Mouse (Mus musculus) induced T-regulatory cell, adult 2 months (primary cell): ENCODE measurements around the gene Skap2.

Experiments used
- DNase-seq: peaks from one replicate; pipeline ENCODE4 v3.0.0-alpha.2; 2012; ENCODE audit warnings: low read depth

The Skap2 gene

DNA sequence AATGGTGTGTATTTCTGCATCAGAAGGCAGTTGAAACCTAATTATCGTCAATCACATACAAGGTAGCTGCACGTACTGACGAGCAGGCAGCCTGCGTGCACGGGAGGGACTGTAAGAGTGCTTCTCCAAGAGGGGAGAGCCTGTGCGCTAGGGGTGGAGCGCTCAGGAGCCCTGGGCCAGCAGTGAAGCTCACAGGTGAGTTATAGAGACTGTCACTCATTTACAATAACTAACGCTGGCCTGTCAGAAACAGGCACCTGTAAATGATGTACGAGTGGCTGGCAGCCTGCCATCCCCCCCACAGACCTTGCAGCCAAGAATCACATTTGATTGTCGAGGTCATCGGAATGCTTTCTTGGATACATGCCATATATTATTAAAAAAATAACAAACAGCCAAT, 168.2 kb downstream of the Skap2 start:
- no peak for DNase-seq

GRCm38 (mm10) chr6:51843081-51843480, 169.3 kb downstream of the Skap2 start:
- no peak for DNase-seq

- no peak for DNase-seq
Observed at GRCm38 (mm10) chr6:51838177-51838576, 174.2 kb downstream of the Skap2 start.

DNA sequence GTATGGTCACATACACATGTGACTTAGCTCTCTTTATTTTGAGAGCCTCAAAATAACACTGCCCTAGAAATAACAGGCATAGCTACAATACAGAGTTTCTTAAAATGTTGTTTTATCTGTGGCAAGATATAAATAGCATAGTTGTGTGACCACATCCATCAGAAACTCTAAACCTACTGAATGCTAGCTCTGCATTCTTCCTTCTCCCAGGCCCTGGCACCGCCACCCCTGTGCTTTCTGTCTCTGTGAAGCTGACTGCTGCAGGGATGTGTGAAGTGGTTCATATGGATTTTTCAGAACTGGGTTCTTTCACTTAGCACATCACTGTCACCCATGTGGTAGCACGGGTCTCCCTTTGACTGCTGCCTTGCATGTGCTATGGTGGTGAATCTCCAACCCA, 179.0 kb downstream of the Skap2 start:
- DNase-seq, result no peak

DNA sequence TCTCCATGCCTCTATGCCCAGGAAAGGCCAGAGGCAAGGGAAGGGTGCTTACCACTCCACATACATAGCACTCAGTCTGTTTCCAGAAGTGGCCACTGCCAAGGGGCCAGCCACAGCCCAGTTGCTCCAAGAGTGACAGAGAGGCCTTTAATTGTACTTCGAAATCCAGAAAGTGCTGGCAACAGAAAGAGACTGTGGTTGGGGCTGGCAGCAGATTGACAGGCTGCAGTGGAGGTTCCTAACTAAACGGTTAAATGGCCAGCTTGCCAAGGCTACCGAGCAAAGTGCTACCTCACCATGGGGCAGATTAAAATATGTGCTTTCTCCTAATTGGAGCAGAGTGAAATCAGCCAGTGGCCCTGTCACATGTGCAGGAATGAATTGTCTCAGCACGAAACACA, 186.7 kb downstream of the Skap2 start:
- DNase-seq, result no peak

- DNase-seq, result no peak
Observed at GRCm38 (mm10) chr6:51824136-51824830, 188.1 kb downstream of the Skap2 start.

DNA sequence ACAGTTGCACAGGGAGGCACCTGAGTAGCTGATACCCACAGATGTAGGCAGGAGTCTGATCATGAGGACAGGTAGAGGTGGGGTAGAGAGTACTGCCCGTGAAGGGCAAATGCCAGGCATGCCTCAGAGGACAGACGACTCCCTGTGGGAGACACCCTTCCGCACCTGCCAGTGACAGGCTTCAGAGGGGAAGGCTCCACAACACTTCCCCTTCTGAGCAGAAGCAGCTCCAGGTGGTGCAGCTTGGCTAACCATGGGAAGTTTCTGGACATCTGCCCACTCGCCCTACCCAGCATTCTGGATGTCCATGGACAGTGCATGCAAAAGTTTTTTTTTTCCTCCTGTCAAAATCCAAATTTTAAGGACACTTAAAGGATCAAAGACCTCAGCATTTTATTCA, 190.3 kb downstream of the Skap2 start:
- no peak for DNase-seq

DNA sequence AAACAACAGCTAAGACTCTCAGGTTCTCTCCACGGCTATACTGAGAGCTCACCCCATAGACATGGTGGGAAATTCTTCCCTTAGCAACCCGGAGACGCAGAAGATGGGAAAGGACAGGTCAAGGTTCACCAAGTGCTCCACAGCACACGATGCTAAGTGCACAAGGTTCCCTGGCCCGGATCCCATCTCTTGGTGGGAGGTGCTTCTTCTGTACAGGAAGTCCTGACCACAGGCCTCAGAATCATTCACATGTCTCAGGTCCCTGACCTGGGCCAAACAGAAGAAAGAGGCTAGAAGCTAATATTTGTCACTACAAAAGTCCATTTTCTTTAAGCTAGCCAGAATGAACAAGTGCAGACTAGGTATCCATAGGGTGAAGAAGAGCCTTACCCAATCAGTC, 191.5 kb downstream of the Skap2 start:
- DNase-seq, result no peak

DNA sequence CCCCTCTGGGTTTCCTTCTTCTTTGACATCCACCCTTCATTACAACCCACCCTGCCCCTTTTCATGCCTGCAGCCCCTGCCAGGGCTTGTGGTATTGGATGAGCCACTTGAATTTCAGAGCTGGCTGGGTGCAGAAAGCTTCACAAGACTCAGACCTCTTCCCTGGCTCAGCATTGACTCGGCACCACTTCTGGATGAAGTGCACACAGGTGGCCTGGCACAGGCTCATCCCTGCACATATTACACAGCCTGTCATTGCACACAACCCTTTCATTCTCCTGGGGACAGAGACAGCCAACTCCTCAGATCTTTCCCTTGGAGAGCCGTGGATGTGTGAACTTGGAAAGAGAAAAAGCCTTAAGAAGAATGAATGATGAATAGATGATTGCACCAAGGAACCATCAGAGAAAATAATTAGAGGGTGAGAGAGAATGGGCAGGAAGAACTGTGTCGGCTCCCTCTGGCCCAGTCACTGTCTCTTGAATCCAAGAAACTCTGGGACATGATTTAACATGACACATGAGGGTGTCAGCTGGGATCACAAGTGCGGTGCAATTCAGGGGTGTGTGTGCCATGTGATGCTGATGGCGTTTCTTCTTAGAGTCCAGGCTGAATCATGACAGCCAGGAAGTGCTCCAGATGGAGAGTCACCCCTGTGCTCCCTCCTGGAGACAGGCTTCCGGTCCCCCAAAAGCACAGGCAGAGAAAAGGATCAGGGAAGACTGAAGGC, 195.3 kb downstream of the Skap2 start:
- DNase-seq, result no peak

GRCm38 (mm10) chr6:51810906-51811305, 201.4 kb downstream of the Skap2 start:
- no peak for DNase-seq

DNA sequence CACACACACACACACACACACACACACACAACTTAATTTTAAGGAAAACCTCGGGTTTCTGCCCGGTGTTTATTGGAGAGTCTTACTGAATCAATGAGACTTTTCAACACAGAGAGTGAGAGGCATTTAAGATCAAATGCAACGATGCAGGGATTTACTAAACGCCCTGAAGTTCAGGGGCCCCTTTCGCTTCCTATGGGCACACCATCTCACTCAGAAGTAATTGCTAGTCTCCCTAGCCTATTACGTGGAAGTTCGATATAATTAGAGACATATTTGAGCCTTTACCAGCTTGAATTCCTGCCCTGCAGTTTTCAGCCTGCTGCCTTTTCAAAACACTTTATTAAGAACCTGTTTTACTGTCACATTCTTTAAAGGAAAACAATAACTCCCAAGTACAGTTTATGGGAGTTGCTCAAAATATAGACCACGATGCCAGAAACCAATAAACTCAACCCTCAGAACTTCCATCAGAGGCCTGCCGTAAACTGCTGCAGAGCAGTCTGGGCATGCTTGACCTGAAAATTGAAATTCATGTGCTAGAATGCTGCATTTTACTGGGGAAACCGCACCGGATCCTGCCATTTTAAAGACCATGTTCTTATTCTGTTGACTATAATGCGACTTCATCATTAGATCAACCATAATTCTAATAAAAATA, 203.1 kb downstream of the Skap2 start:
- DNase-seq, result no peak

- DNase-seq, result no peak
Observed at GRCm38 (mm10) chr6:51808011-51808410, 204.3 kb downstream of the Skap2 start.
